Mouse (Mus musculus) liver, postnatal 0 days (tissue): ENCODE results near the gene Gm28048.

ENCODE experiments used
- CTCF ChIP-seq: sonication (generic); IDR thresholded peaks from 2 replicates; pipeline ENCODE4 v1.5.1; 2016; ENCODE audit warnings: antibody characterized with exemption, low read depth
- EP300 ChIP-seq: IDR thresholded peaks from 2 replicates; pipeline ENCODE4 v1.6.1; 2016; ENCODE audit warnings: antibody characterized with exemption, low read depth, mild to moderate bottlenecking

- no peak for TF ChIP-seq EP300
- TF ChIP-seq CTCF, result no peak
These were observed 62.6 kb downstream of the Gm28048 start for GRCm38 (mm10) chr11:22919336-22919735.
